Mouse (Mus musculus) hindbrain, embryonic 10.5 days (tissue): ENCODE data around the gene Recql5. TPM values are rescaled to one million over a fixed set of nuclear protein-coding genes. Genes with fewer than 3 reads are reported as not detected.

Experiments
- DNase-seq: peaks from one replicate; pipeline ENCODE4 v3.0.0-alpha.2; 2017; ENCODE audit warnings: low spot score
- H3K27ac ChIP-seq: fragments of 300-500 bp; sonication (generic); 2 replicates; pipeline ENCODE4 v1.5.1; 2016; ENCODE audit warnings: mild to moderate bottlenecking, moderate library complexity
- H3K27me3 ChIP-seq: fragments of 300-500 bp; sonication (generic); 2 replicates; pipeline ENCODE4 v1.6.1; 2016; ENCODE audit warnings: mild to moderate bottlenecking; ENCODE audit not compliant: poor library complexity, insufficient read depth, severe bottlenecking
- H3K36me3 ChIP-seq: fragments of 300-500 bp; sonication (generic); 2 replicates; pipeline ENCODE4 v1.6.1; 2016; ENCODE audit warnings: mild to moderate bottlenecking, moderate library complexity
- H3K4me1 ChIP-seq: fragments of 300-500 bp; sonication (generic); replicated peaks from 2 replicates; pipeline ENCODE4 v1.6.1; 2016; ENCODE audit warnings: mild to moderate bottlenecking
- H3K4me3 ChIP-seq: fragments of 300-500 bp; sonication (generic); 2 replicates; pipeline ENCODE4 v1.5.1; 2016; ENCODE audit warnings: mild to moderate bottlenecking, moderate library complexity
- H3K9me3 ChIP-seq: fragments of 300-500 bp; sonication (generic); 2 replicates; pipeline ENCODE4 v1.6.1; 2016; ENCODE audit warnings: mild to moderate bottlenecking, moderate library complexity
- WGBS: fragments of 180-500 bp; shearing (Covaris S2); methylation state at CpG from one replicate; pipeline ENCODE4 v1.1.7; 2016; 5-methylcytosine and 5-hydroxymethylcytosine counted together
- polyA plus RNA-seq: library from polyadenylated mRNA; unstranded; fragments of >200 nt; fragmentation: Nextera tagmentation; extraction: Ambion mirVana; gene quantifications from 2 replicates; pipeline ENCODE4 v1.2.1, GENCODE M21; 2016

Gene Recql5
- polyA plus RNA-seq, 1 experiment from 2014 or later = 27.3 TPM

DNA sequence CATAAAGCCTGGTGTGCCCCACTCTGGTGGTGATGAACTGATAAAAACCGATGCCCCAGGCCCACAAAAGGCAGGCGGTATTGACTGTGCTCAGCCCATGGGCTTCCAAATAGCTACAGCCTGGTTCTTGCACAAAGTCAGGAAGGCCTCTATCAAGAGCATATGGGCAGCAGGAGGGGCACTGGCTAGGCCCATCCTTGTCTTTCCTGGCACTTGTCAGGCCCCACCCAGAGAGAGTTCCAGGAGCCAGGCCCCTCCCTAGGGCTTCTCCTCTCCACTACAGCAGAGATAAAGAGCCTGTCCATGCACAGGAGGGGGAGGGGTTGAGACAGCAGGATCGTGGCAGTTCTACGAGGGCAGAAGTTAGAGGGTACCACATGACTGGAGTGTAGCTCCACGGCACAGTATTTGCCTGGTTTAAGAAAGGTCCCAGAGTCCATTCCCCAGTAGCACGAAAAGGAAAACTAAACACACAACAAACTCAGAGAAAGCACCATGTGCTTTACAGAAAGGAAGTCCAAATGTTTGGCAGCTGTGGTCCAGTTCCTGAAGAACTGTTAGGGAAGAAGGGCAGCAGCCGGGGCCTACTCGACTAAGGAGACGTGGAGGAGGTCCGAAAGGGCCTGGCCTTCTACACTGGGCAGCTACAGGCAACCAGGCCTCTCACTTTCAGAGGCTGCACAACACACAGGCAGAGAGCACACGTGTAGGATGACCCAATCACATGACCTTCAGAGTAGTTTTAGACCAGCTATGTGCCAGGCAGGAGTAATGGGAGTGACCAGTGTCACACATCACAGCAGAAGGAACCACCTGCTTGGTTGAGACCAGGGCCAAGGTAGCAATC, 29.7 kb downstream of the Recql5 start:
- H3K4me1 ChIP-seq = peaks cover 80% of the 10 kb centered on the region
- no peaks in the 10 kb centered on the region for H3K9me3 ChIP-seq
- no peak overlapping the region for H3K4me3 ChIP-seq
- no peak for DNase-seq
- peak overlapping the region; percentile 54 for H3K27ac ChIP-seq
- WGBS = 76% methylated on average over 11 of the region's 11 CpGs
- peaks cover 30% of the 10 kb centered on the region for H3K36me3 ChIP-seq
- H3K27me3 ChIP-seq = 0 out of 2 replicates have a peak, but pooled peaks cover 6% of the 10 kb centered on the region

DNA sequence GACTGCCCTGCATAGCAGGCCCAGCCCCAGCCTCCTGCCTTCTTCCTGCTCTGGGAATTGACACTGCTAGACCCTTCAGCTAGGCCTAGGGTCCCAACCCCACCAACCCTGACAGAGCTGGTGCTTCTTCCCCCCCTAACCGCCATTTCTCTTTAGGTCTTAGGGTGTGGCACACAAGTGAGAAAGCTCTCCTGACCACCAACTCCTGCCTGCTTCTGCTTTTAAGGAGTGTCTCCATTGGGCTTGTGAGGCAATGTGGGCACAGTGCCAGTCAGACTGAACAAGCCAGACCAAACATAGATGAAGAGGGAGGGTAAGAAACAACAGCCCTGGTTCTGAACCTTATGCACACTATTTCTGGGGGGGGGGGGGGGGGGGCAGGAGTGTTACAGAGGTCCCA, 30.4 kb downstream of the Recql5 start:
- H3K27ac ChIP-seq = peak overlapping the region; percentile 54
- no peak for DNase-seq
- 0 out of 2 replicates have a peak, but pooled peaks cover 6% of the 10 kb centered on the region for H3K27me3 ChIP-seq
- H3K4me3 ChIP-seq = no peak overlapping the region
- no peaks in the 10 kb centered on the region for H3K9me3 ChIP-seq
- WGBS = 85% methylated on average over 1 of the region's 1 CpGs
- peaks cover 23% of the 10 kb centered on the region for H3K36me3 ChIP-seq
- peaks cover 84% of the 10 kb centered on the region for H3K4me1 ChIP-seq

DNA sequence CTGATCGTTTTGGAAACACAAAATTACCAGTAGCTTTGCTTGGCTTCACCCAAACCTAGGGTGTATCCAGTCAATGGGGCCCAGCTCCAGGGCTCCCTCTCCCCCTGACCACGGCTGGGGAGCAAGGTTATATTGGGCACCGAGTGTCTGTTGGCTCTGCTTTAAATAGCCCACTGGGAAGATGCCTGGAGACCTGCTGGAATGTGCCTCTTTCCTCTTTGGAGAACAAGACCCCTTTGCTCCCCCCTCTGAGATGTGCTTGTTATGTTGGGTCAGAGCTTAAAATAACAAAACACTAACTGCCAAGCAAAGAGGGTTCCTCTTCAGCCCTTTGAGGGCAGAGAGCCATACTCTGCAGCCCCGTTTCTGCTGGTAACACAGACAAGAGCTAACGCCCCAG, 31.1 kb downstream of the Recql5 start:
- H3K36me3 ChIP-seq = peaks cover 29% of the 10 kb centered on the region
- no peaks in the 10 kb centered on the region for H3K9me3 ChIP-seq
- H3K4me3 ChIP-seq = no peak overlapping the region
- 0 out of 2 replicates have a peak, but pooled peaks cover 6% of the 10 kb centered on the region for H3K27me3 ChIP-seq
- 82% methylated on average over 5 of the region's 5 CpGs for WGBS
- DNase-seq = no peak
- H3K27ac ChIP-seq = peak overlapping the region; percentile 54
- H3K4me1 ChIP-seq = peaks cover 84% of the 10 kb centered on the region

DNA sequence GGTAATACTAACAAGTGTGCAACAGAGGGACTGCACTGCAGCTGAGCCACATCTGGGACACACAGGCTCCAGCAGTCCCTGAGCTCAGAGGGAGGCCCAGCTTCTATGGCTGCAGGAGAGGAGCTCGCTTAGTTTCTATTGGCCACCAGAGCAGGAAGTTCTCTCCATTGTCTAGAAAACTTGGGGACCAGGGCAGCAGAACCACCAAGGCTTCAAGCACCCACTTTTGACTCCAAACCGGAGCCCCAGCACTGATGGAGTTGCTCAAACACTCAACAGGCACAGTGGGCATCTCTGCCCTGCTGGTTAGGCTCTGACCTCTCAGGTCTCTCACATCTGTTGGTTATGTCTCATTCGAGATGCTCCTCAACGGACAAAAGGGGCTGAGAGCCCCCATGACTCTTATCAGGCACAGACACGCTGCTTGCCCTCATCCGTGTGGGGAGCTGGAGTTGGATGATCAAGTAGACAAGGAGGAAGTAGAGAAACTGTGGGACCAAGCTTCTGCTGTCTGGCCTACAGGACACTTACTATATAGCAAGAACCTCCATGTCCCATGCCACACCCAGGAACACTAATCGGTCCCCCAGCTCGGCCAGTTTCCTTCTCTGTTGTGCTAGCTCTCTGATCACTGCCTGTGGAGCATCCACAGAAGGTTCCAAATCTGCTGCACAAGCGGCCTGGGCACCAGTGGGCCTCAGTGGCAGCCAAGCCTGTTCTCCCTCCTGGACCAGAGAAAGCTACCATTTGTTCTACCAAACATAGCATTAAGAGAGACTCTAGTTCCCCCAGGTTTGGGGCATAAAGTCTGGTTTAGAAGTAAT, 31.7 kb downstream of the Recql5 start:
- DNase-seq = no peak
- H3K27me3 ChIP-seq = 0 out of 2 replicates have a peak, but pooled peaks cover 6% of the 10 kb centered on the region
- H3K36me3 ChIP-seq = peaks cover 35% of the 10 kb centered on the region
- WGBS = 82% methylated on average over 9 of the region's 9 CpGs
- H3K4me1 ChIP-seq = peaks cover 79% of the 10 kb centered on the region
- H3K9me3 ChIP-seq = no peaks in the 10 kb centered on the region
- H3K4me3 ChIP-seq = no peak overlapping the region
- peak overlapping the region; percentile 74 for H3K27ac ChIP-seq

DNA sequence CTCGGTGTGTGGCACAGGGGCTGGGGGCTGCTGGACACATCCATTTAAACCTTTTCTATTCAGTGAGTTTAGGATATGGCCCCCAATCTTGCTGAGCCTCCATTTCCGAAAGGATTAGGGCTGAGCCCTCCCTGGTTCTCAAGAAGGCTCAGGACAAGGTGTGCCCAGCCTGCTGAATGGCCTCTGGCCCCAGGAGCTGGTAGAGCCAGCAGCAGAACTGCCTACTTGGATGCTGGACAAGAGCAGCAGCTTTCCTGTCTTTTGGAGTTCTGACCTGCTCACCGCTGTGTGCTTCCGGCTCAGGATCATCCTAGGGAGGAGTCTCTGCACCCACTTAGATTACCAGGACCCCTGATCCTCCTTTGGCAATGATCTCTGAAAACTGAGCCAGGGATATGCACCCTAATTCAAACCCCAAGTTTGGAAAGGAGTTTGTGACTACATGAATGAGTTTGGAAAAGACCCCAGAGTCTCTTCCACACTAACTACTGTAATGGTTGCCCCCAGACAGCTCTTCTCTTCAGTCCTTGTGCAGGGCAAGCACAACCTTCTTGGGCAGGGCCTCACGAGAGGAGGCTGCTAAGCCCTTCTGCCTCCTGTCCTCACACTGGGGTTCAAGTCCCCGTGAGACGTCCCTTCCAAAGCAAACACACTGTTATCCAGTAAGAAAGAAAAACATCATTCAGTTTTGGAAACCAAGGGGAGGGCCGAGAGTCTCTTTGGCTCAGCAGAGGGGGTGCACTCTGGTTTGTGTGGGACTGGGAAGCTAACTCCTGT, 32.5 kb downstream of the Recql5 start:
- peak overlapping the region; percentile 74 for H3K27ac ChIP-seq

DNA sequence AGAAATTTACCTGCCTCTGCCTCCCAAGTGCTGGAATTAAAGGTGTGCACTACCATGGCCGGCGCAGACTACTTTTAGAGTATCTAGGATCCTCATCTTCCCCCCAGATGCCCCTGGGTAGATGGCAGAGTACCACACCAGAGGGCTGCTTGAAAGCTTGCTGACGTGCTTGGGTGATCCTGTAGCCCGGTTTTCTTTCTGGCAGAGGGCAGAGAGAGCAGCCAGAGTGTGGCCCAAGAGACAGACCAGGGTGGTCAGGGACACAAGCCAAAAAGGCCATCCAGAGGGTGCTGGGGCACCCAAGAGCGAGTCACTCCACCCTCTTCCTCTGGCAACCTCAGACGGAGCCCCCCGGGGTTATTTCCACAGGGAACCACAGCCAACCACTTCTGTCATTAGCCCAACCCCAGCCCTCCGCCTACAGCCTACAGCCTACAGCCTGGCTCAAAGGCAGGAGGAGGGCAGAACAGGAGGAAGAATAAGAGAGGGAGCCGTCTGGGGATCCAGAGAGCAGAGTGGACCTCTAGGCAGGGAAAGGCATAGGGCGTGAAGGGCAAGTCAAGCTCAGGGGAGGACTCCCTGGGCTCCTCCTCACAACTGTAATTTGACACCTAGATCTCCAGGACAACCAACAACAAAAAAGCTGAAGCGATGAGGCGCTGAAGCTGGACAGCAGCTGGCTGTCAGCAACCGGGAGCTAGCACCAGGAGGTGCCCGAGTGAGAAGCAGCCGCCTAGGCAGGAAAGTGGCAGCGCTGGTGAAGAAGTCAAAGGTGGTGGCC, 33.6 kb downstream of the Recql5 start, which contains the start of gene Smim5:
Gene Smim5, plus strand, starts transcription at position 481 of the 781 bp plus-strand sequence.
- peaks cover 63% of the 10 kb centered on the region for H3K4me1 ChIP-seq
- peak; percentile 68 for DNase-seq
- peak within 1 kb of the TSS; percentile 74 for H3K27ac ChIP-seq

More for the DNA sequence above, 32.5 kb downstream of the Recql5 start:
- H3K9me3 ChIP-seq = no peaks in the 10 kb centered on the region
- peaks cover 40% of the 10 kb centered on the region for H3K36me3 ChIP-seq
- peak overlapping the region; percentile 29 for H3K4me3 ChIP-seq
- 0 out of 2 replicates have a peak, but pooled peaks cover 6% of the 10 kb centered on the region for H3K27me3 ChIP-seq
- DNase-seq = no peak
- H3K4me1 ChIP-seq = peaks cover 74% of the 10 kb centered on the region
- 71% methylated on average over 8 of the region's 8 CpGs for WGBS

DNA sequence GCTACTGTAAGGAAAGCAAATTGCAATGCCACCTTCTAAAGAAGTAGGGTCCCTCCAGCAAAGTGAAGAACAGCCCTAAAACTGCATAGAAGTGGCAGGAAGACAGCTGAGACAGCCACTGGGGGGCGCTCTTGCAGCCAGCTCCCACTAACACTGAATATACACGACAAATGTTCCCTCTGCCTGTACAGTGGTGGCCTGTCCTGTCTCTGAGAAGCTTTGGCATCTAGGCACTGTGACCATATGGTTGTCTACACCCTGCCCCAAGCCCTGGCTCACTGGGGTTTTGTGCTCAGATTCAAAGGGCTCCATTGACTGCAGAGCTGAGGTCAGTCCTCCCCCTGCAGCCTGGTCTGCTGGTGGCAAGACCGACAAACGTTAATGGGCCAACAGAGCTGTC, 34.4 kb downstream of the Recql5 start:
- Histone ChIP-seq H3K9me3 (no peaks in the 10 kb centered on the region), H3K36me3 (peaks cover 52% of the 10 kb centered on the region), H3K4me1 (peaks cover 55% of the 10 kb centered on the region), H3K27ac (peak overlapping the region; percentile 50), H3K4me3 (no peak overlapping the region), H3K27me3 (0 out of 2 replicates have a peak, but pooled peaks cover 6% of the 10 kb centered on the region)
- 9% methylated on average over 4 of the region's 4 CpGs for WGBS
- DNase-seq = peak; percentile 51

More for the DNA sequence above, 33.6 kb downstream of the Recql5 start, which contains the start of gene Smim5:
- peak within 1 kb of the TSS; percentile 29 for H3K4me3 ChIP-seq
- H3K36me3 ChIP-seq = peaks cover 50% of the 10 kb centered on the region
- 31% methylated on average over 16 of the region's 16 CpGs for WGBS
- H3K27me3 ChIP-seq = 0 out of 2 replicates have a peak, but pooled peaks cover 6% of the 10 kb centered on the region
- H3K9me3 ChIP-seq = no peaks in the 10 kb centered on the region

DNA sequence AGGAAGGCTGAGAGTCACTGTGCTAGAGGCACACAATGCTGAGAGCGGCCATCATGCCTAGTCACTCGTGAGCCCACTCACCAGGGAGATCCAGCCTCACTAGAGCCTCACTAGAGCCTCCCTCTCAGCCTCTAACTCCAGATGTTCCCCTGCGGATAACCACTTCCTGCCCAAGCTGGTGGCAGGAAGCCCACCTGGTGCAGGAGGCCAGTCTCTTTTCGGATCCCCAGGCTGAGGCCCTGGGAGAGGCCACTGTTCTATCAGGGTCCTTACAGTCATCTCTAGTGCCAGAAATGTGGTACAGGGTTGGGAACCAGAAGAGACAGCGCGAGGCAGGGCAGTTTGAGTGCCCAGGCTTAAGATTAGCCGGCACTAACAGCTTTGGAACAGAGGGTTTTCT, 34.8 kb downstream of the Recql5 start:
- Histone ChIP-seq H3K27me3 (0 out of 2 replicates have a peak, but pooled peaks cover 6% of the 10 kb centered on the region), H3K4me1 (peaks cover 51% of the 10 kb centered on the region), H3K27ac (peak overlapping the region; percentile 50; the same call in 1 of the 2 replicates), H3K9me3 (no peaks in the 10 kb centered on the region), H3K4me3 (no peak overlapping the region), H3K36me3 (peaks cover 52% of the 10 kb centered on the region)
- 84% methylated on average over 7 of the region's 7 CpGs for WGBS
- DNase-seq = no peak

DNA sequence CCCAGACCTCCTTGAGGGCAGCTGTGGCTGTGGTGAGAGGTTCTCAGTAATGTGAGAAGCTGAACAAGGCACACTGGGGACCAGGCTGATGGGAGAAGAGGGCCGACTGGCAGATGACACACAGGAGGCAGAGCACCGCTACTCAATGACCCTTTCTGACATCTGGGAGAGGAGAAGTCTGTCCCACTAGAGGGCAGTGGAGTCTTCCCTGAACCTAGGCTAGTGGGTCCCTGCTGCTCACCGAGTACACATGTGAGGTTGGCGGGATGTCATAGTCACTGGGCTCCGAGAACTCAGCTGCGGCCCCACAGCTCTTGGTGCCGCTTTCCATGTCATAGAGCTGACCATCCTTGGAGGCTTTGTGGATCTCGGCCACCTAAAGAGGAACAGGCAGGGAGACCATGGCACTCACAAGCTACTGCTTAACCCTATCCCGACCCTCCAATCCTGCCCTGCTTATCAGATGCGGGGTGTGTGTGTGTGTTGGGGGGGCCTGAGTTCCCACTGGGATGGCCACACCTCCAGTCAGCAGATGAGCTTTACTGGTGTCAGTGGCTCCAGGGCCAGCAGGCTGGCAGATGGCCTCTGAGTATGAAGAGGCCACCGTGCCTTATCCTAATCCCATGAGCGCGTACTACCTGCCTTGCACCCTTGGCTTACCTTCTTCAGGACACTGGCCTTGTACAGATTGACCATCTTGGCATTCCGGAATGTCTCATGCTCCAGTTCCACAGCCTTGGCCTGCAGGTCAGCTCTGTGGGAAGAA, 38.3 kb downstream of the Recql5 start:
- Histone ChIP-seq H3K9me3 (no peaks in the 10 kb centered on the region), H3K4me3 (no peak overlapping the region), H3K4me1 (peaks cover 24% of the 10 kb centered on the region), H3K27me3 (no peaks in the 10 kb centered on the region), H3K27ac (no peak overlapping the region), H3K36me3 (peaks cover 56% of the 10 kb centered on the region)
- 69% methylated on average over 14 of the region's 14 CpGs for WGBS
- DNase-seq = no peak

DNA sequence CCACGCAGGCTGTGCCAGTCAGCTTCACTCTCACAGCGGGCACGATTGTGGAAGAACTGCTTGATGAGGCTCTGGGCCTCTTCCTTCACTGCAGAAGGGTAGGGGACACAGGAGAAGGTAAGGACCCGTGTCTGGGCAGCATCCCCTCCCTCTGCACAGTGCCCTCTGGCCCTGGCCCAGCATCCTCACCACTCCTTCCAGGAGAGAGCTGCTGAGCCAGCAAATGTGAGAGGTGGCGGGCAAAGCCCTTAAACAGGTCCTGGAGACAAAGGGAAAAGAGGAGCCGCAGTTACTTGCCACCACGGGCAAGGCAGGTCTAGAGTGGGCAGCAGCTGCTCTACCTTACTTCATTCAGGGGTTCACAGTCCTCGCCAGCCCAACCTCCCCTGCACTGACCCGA, 40.2 kb downstream of the Recql5 start:
- Histone ChIP-seq H3K4me3 (no peak overlapping the region), H3K27ac (peak overlapping the region; percentile 31; the same call in 1 of the 2 replicates), H3K9me3 (no peaks in the 10 kb centered on the region), H3K4me1 (peaks cover 11% of the 10 kb centered on the region; the same call in 1 of the 2 replicates), H3K36me3 (peaks cover 56% of the 10 kb centered on the region), H3K27me3 (no peaks in the 10 kb centered on the region)
- 90% methylated on average over 9 of the region's 9 CpGs for WGBS
- no peak for DNase-seq

DNA sequence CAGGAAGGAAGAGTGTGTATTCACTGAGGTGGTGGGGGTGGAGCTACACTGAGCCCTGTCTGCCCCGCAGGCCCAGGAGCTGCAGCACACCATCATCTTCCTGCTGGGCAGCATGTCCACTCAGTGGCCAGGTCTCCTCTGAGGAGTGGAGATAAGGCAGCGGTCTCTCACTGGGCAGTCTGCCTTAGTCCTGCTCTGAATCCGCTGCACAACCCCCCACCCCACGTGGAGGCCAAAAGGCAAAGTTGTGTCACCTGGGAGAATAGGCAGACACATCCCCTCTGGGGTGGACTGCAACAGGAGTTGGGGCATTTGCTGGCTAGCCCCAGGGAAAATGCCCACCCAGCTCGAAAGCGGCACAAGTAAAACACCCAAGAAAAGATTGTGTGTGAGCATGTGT, 41.1 kb downstream of the Recql5 start:
- Histone ChIP-seq H3K27ac (no peak overlapping the region), H3K9me3 (no peaks in the 10 kb centered on the region), H3K27me3 (no peaks in the 10 kb centered on the region), H3K4me1 (peaks cover 18% of the 10 kb centered on the region; the same call in 1 of the 2 replicates), H3K36me3 (peaks cover 51% of the 10 kb centered on the region), H3K4me3 (no peak overlapping the region)
- WGBS = 59% methylated on average over 6 of the region's 6 CpGs
- DNase-seq = no peak
